Mouse (Mus musculus) lung, embryonic 16.5 days (tissue): ENCODE results near the gene Pdzk1. TPM values are rescaled to one million over a fixed set of nuclear protein-coding genes. Genes with fewer than 3 reads are reported as not detected.

ENCODE experiments used
- ATAC-seq: fragments of 200-750 bp; cut with Nextera tagmentation; 2 replicates; pipeline ENCODE4 v1.8.0; 2017; ENCODE audit warnings: low read depth, mild to moderate bottlenecking, moderate library complexity
- H3K27ac ChIP-seq: fragments of 300-500 bp; sonication (generic); 2 replicates; pipeline ENCODE4 v1.5.1; 2014; ENCODE audit warnings: mild to moderate bottlenecking, control low read depth, low read length
- H3K27me3 ChIP-seq: fragments of 300-500 bp; sonication (generic); 2 replicates; pipeline ENCODE4 v1.6.1; 2014; ENCODE audit warnings: low read depth, low read length, mixed read lengths; ENCODE audit not compliant: control insufficient read depth, insufficient read depth
- H3K36me3 ChIP-seq: fragments of 300-500 bp; sonication (generic); 2 replicates; pipeline ENCODE4 v1.6.1; 2014; ENCODE audit warnings: low read length; ENCODE audit not compliant: control insufficient read depth, insufficient read depth
- H3K4me1 ChIP-seq: fragments of 300-500 bp; sonication (generic); replicated peaks from 2 replicates; pipeline ENCODE4 v1.6.1; 2014; ENCODE audit warnings: low read length, mixed read lengths; ENCODE audit not compliant: control insufficient read depth, insufficient read depth
- H3K4me2 ChIP-seq: fragments of 300-500 bp; sonication (generic); 2 replicates; pipeline ENCODE4 v1.6.1; 2014; ENCODE audit warnings: low read depth, low read length, control low read depth
- H3K4me3 ChIP-seq: fragments of 300-500 bp; sonication (generic); 2 replicates; pipeline ENCODE4 v1.5.1; 2014; ENCODE audit warnings: mild to moderate bottlenecking, low read length, control low read depth
- H3K9ac ChIP-seq: fragments of 300-500 bp; sonication (generic); 2 replicates; pipeline ENCODE4 v1.6.1; 2014; ENCODE audit warnings: low read length, control low read depth
- H3K9me3 ChIP-seq: fragments of 300-500 bp; sonication (generic); 2 replicates; pipeline ENCODE4 v1.6.1; 2016; ENCODE audit warnings: low read length; ENCODE audit not compliant: control insufficient read depth
- WGBS: fragments of 180-500 bp; shearing (Covaris S2); extraction: QIAGEN DNeasy Blood & Tissue Kit; methylation state at CpG from one replicate; pipeline ENCODE4 v1.1.7; 2014; 5-methylcytosine and 5-hydroxymethylcytosine counted together
- polyA plus RNA-seq: library from polyadenylated mRNA; unstranded; fragments of >200 nt; fragmentation: Nextera tagmentation; extraction: Ambion mirVana; gene quantifications from 2 replicates; pipeline ENCODE4 v1.2.1, GENCODE M21; 2015

Pdzk1 gene
- polyA plus RNA-seq, 1 experiment from 2014 or later: not detected

DNA sequence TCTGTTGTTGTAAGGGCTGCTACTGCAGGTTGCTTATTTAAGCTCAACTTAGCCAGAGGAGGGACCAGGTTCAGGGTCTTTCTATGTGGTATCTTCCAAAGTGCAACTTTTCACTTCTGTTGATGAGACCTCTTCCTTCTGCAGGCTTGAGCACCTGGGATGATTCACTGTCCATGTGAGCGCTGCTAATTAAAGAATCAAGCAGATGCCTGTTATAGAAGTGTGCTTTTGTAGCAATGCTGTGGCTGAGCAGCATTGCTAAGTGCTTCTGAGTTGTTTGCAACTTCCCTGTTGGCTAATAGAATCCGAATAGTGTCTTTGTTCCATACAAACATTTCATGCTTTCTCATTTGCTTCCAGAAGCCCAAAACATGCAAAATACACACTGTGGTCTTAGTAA is 41.2 kb downstream of the Pdzk1 start:
- H3K27ac ChIP-seq: no peak overlapping the region
- ATAC-seq: no peak
- no peaks in the 10 kb centered on the region for H3K9me3 ChIP-seq
- H3K9ac ChIP-seq: no peak overlapping the region
- H3K36me3 ChIP-seq: peaks cover 22% of the 10 kb centered on the region
- H3K4me1 ChIP-seq: no peaks in the 10 kb centered on the region
- H3K27me3 ChIP-seq: no peaks in the 10 kb centered on the region
- no peak overlapping the region for H3K4me2 ChIP-seq
- H3K4me3 ChIP-seq: no peak overlapping the region
- 93% methylated on average over 2 of the region's 2 CpGs for WGBS

- H3K4me3 ChIP-seq: no peak overlapping the region
- no peak overlapping the region for H3K4me2 ChIP-seq
- WGBS: 84% methylated on average over 8 of the region's 8 CpGs
- H3K9ac ChIP-seq: no peak overlapping the region
- no peaks in the 10 kb centered on the region for H3K4me1 ChIP-seq
- no peak for ATAC-seq
- no peaks in the 10 kb centered on the region for H3K27me3 ChIP-seq
- no peaks in the 10 kb centered on the region for H3K9me3 ChIP-seq
- no peak overlapping the region for H3K27ac ChIP-seq
- H3K36me3 ChIP-seq: peaks cover 26% of the 10 kb centered on the region
Observed at GRCm38 (mm10) chr3:96871070-96871469, 42.0 kb downstream of the Pdzk1 start.

- H3K4me3 ChIP-seq: no peak overlapping the region
- no peak for ATAC-seq
- H3K36me3 ChIP-seq: peaks cover 26% of the 10 kb centered on the region
- 93% methylated on average over 8 of the region's 8 CpGs for WGBS
- no peak overlapping the region for H3K27ac ChIP-seq
- no peaks in the 10 kb centered on the region for H3K9me3 ChIP-seq
- H3K27me3 ChIP-seq: no peaks in the 10 kb centered on the region
- no peak overlapping the region for H3K9ac ChIP-seq
- H3K4me2 ChIP-seq: no peak overlapping the region
- no peaks in the 10 kb centered on the region for H3K4me1 ChIP-seq
Observed at GRCm38 (mm10) chr3:96872501-96872900, 43.4 kb downstream of the Pdzk1 start.

DNA sequence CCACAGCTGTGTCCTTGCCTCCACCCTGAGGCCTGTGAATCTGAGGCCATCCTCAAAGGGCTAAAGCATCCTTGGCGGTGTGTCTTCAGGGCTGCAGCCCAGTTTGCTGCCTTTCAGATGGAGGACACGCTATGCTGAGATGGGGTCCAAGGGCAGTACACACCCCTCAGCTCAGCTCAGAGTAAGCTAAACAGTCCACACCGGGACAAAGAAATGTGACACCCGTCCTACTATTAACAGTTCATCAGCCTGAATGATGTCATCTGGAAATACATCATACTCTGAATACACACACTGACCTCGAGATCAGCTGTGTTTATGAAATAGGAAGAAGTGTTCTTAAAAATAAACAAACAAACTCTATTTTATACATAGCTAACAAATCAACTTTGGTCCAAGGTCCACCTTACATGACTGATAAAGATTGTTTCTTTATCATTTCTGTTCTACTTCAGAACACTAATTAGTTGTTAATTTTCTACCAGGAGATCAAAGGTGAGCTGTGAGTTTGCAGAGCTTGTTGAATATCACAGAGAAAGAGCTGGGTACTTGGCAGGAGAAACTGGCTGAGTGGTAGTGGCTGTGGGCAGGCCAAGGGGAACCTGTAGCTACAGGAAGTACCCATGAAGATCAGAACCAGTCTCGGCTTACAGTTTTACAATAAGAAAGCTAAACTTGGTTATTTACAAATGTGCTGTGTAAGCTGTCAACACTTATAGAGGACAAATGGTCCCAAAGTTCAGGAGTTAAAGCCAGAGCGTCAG is 45.9 kb downstream of the Pdzk1 start:
- no peak overlapping the region for H3K9ac ChIP-seq
- H3K27me3 ChIP-seq: no peaks in the 10 kb centered on the region
- H3K36me3 ChIP-seq: peaks cover 21% of the 10 kb centered on the region
- H3K27ac ChIP-seq: no peak overlapping the region
- 42% methylated on average over 7 of the region's 7 CpGs for WGBS
- no peak overlapping the region for H3K4me3 ChIP-seq
- ATAC-seq: no peak
- H3K4me2 ChIP-seq: no peak overlapping the region
- no peaks in the 10 kb centered on the region for H3K9me3 ChIP-seq
- no peaks in the 10 kb centered on the region for H3K4me1 ChIP-seq

GRCm38 (mm10) chr3:96879536-96879935 is 50.5 kb downstream of the Pdzk1 start:
- H3K27ac ChIP-seq: no peak overlapping the region
- H3K4me2 ChIP-seq: no peak overlapping the region
- no peak overlapping the region for H3K4me3 ChIP-seq
- 83% methylated on average over 9 of the region's 9 CpGs for WGBS
- no peak for ATAC-seq
- no peaks in the 10 kb centered on the region for H3K9me3 ChIP-seq
- H3K36me3 ChIP-seq: peaks cover 4% of the 10 kb centered on the region; the same call in 1 of the 2 replicates
- no peaks in the 10 kb centered on the region for H3K27me3 ChIP-seq
- H3K4me1 ChIP-seq: no peaks in the 10 kb centered on the region
- H3K9ac ChIP-seq: no peak overlapping the region

DNA sequence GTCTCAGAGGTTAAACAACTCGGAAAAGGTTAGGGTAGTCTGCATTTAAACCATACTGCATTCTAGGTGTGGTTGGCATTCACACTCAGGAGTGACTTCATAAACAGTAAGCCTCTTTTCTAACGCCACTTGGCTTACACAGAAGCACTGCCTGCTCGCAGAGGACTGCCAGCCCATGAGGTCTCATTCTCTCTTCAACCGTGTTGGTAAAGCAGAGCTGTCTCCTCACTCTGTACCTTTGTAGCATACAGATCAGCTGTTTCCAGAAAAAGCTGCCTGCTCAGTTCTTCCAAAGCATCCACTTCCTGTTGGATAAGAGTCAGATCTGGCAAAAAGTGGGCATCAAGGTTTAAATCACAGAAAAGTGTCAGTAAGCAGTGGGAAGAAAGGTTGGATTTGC is 51.3 kb downstream of the Pdzk1 start:
- H3K27me3 ChIP-seq: no peaks in the 10 kb centered on the region
- 78% methylated on average over 4 of the region's 4 CpGs for WGBS
- H3K4me1 ChIP-seq: no peaks in the 10 kb centered on the region
- H3K9ac ChIP-seq: no peak overlapping the region
- peaks cover 3% of the 10 kb centered on the region; the same call in 1 of the 2 replicates for H3K36me3 ChIP-seq
- no peaks in the 10 kb centered on the region for H3K9me3 ChIP-seq
- H3K27ac ChIP-seq: no peak overlapping the region
- ATAC-seq: no peak
- H3K4me3 ChIP-seq: no peak overlapping the region
- H3K4me2 ChIP-seq: no peak overlapping the region

DNA sequence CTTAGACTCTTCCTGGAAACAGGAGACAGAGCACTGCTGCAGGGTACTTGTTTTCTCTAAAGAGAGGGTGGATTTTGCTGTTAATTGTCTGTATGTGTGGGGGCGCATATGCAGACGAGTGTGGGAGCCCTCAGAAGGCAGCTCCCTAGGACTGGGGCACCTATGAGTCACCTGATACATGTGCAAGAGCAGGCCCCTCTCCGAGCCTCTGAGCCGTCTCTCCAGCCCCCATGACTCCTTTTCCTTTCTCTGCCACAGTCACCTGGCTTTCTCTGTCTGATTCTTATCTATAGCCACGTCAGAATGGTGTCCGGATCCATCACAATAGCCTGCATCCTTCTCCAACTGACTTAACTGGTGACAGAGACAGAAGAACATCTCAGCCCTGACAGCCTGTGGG is 52.5 kb downstream of the Pdzk1 start:
- H3K4me1 ChIP-seq: no peaks in the 10 kb centered on the region
- no peak overlapping the region for H3K4me3 ChIP-seq
- no peak overlapping the region for H3K27ac ChIP-seq
- no peaks in the 10 kb centered on the region for H3K27me3 ChIP-seq
- no peaks in the 10 kb centered on the region for H3K36me3 ChIP-seq
- ATAC-seq: no peak
- H3K9me3 ChIP-seq: no peaks in the 10 kb centered on the region
- no peak overlapping the region for H3K9ac ChIP-seq
- H3K4me2 ChIP-seq: no peak overlapping the region
- 78% methylated on average over 6 of the region's 6 CpGs for WGBS

DNA sequence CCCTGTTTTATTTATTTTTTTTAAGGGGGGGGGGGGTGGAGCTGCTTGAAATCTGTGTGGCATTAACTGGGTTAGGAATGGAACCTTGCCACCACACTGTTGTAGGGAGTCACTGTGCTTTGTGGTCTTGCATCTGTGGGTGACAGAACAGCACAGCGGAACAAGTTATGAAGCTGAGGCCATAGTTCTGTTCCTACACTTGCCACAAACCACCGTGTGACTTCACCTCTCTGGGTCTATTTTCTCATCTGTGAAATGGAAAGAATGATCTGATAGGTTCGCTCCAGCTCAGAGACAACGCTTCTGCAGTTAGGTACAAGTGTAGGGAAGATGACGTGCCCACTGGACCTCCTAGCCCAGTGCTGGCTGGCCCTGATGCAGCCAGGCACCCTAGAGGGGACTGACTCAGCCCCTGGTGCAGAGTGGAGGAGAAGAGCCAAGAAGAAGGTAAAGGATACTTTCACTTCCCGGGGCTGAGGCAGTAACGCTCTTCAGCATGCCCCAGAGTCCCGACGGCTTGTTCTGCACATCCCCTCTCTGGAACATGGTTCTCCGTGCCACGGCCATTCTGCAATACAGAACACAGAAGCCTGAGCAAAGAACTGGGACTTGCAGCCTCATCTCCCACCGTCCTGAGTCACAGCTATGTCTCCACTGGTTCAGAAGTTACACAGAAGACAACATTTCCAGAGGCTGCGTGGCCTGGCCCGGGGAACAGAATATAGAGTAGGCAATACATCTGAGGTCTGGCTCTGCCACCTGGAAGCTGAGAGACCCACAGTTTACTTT is 53.2 kb downstream of the Pdzk1 start:
- no peaks in the 10 kb centered on the region for H3K4me1 ChIP-seq
- no peaks in the 10 kb centered on the region for H3K36me3 ChIP-seq
- no peaks in the 10 kb centered on the region for H3K9me3 ChIP-seq
- no peak overlapping the region for H3K4me3 ChIP-seq
- no peak overlapping the region for H3K4me2 ChIP-seq
- H3K27me3 ChIP-seq: no peaks in the 10 kb centered on the region
- 90% methylated on average over 14 of the region's 14 CpGs for WGBS
- ATAC-seq: no peak
- no peak overlapping the region for H3K9ac ChIP-seq
- no peak overlapping the region for H3K27ac ChIP-seq

DNA sequence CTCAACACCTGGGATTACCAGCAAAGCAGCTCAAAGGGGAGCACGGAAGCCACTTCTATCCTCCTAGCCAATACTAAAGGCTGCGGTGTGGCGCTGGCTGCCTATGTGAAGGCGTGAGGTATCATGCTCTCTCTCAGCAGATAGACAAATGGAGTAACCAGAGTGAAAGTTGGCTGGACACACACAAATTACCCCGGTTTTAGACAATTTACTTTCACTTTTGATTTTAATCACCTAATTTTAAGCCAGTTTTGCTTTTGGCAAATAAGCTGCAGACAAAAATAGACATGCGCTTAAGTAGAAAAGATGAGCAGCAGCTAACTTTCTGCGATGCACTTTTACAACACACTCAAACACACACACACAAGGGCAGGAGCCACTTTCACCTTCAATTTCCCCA is 54.6 kb downstream of the Pdzk1 start:
- ATAC-seq: no peak
- no peak overlapping the region for H3K27ac ChIP-seq
- H3K9ac ChIP-seq: no peak overlapping the region
- WGBS: 87% methylated on average over 7 of the region's 7 CpGs
- H3K27me3 ChIP-seq: no peaks in the 10 kb centered on the region
- H3K4me2 ChIP-seq: no peak overlapping the region
- H3K9me3 ChIP-seq: no peaks in the 10 kb centered on the region
- H3K36me3 ChIP-seq: no peaks in the 10 kb centered on the region; the same call in 1 of the 2 replicates
- H3K4me1 ChIP-seq: no peaks in the 10 kb centered on the region
- H3K4me3 ChIP-seq: no peak overlapping the region
